Comparison of ENCODE assay signal across 8 mouse cellular contexts in genomic region chr14:118551061-118551724, GRCm38 (mm10).
DNase-seq lines count a peak whose midpoint lies in the region; ATAC-seq and TF ChIP-seq lines count a peak whose summit lies in the region.

No protein-coding gene starts in this region.

- peak overlapping the region; percentile 89 for H3K4me3 ChIP-seq in megakaryocyte, embryonic 14.5 days (replicated peaks)
- H3K4me3 ChIP-seq in forebrain, postnatal 0 days (ENCODE audit: low read depth, low read length) = peak overlapping the region; percentile 30
- H3K4me3 ChIP-seq in liver, embryonic 14.5 days (ENCODE audit: insufficient read depth in 1 of 2, low read depth in 2 of 2, low read length in 2 of 2) = peak overlapping the region; percentile 42 to 46
- peak overlapping the region; percentile 24 for H3K4me3 ChIP-seq in stomach, embryonic 14.5 days (ENCODE audit: low read depth, low read length)

- no peak for ATAC-seq in megakaryocyte, adult 5-6 weeks (ENCODE audit: poor library complexity, severe bottlenecking)
- ATAC-seq in forebrain, postnatal 0 days = no peak
- peak; percentile 48; the same call in 1 of the 2 replicates for ATAC-seq in liver, embryonic 14.5 days (ENCODE audit: insufficient read depth)
- ATAC-seq in stomach, embryonic 14.5 days (ENCODE audit: insufficient number of reproducible peaks, insufficient read depth, low FRiP score, low read depth) = no peak; the same call in 1 of the 2 replicates

- TF ChIP-seq EP300 in liver, embryonic 14.5 days (IDR thresholded peaks at IDR 0.05; ENCODE audit: low read depth) = no peak

- H3K27me3 ChIP-seq in megakaryocyte, embryonic 14.5 days (replicated peaks) = no peaks in the 10 kb centered on the region
- 0 out of 2 replicates have a peak, but pooled peaks cover 4% of the 10 kb centered on the region for H3K27me3 ChIP-seq in forebrain, postnatal 0 days (ENCODE audit: insufficient read depth, low read length)
- no peaks in the 10 kb centered on the region for H3K27me3 ChIP-seq in liver, embryonic 14.5 days (ENCODE audit: control insufficient read depth, insufficient read depth, low read length)
- H3K27me3 ChIP-seq in stomach, embryonic 14.5 days (ENCODE audit: control insufficient read depth, insufficient read depth, low read length) = 0 out of 2 replicates have a peak, but pooled peaks cover 2% of the 10 kb centered on the region

- WGBS in forebrain, postnatal 0 days = 9% methylated on average over 18 of the region's 18 CpGs
- 26% methylated on average over 18 of the region's 18 CpGs for WGBS in liver, embryonic 14.5 days (ENCODE audit: insufficient replicate concordance)
- WGBS in stomach, embryonic 14.5 days = 14% methylated on average over 18 of the region's 18 CpGs

- H3K9me3 ChIP-seq in megakaryocyte, embryonic 14.5 days = peaks cover 9% of the 10 kb centered on the region
- H3K9me3 ChIP-seq in forebrain, postnatal 0 days (ENCODE audit: low read length) = no peaks in the 10 kb centered on the region
- no peaks in the 10 kb centered on the region for H3K9me3 ChIP-seq in liver, embryonic 14.5 days (ENCODE audit: control insufficient read depth, low read length)
- H3K9me3 ChIP-seq in stomach, embryonic 14.5 days (ENCODE audit: control insufficient read depth, low read depth, low read length) = no peaks in the 10 kb centered on the region

- peaks cover 49% of the 10 kb centered on the region for H3K4me1 ChIP-seq in megakaryocyte, embryonic 14.5 days
- peaks cover 7% of the 10 kb centered on the region; the same call in 1 of the 2 replicates for H3K4me1 ChIP-seq in forebrain, postnatal 0 days (ENCODE audit: insufficient read depth)
- peaks cover 4 to 15% of the 10 kb centered on the region in 2 experiments; a peak in 2 of 4 replicates for H3K4me1 ChIP-seq in liver, embryonic 14.5 days (replicated peaks; ENCODE audit: control insufficient read depth in 2 of 2, insufficient read depth in 2 of 2, low read length in 1 of 2)
- peaks cover 12% of the 10 kb centered on the region; the same call in 1 of the 2 replicates for H3K4me1 ChIP-seq in stomach, embryonic 14.5 days (ENCODE audit: control insufficient read depth, insufficient read depth, low read length)

- DNase-seq in forebrain, postnatal 0 days = peak; percentile 41
- DNase-seq in liver, embryonic 14.5 days (ENCODE audit: low read depth in 3 of 3, low spot score in 3 of 3) = no peak
- no peak for DNase-seq in thymus, postnatal 36 days
- no peak for DNase-seq in urinary bladder, adult 2 months (ENCODE audit: low spot score)
- no peak for DNase-seq in frontal cortex, postnatal 36 days (ENCODE audit: low spot score in 2 of 2)

- peak overlapping the region; percentile 54 for H3K4me2 ChIP-seq in forebrain, postnatal 0 days (ENCODE audit: low read depth)
- H3K4me2 ChIP-seq in liver, embryonic 14.5 days (ENCODE audit: low read depth) = peak overlapping the region; percentile 74
- peak overlapping the region; percentile 57 for H3K4me2 ChIP-seq in stomach, embryonic 14.5 days (replicated peaks; ENCODE audit: low read depth, low read length)

- 0 out of 2 replicates have a peak overlapping the region, but pooled peaks have one; percentile 19 for H3K9ac ChIP-seq in forebrain, postnatal 0 days
- H3K9ac ChIP-seq in liver, embryonic 14.5 days (replicated peaks) = peak overlapping the region; percentile 51
- H3K9ac ChIP-seq in stomach, embryonic 14.5 days (replicated peaks; ENCODE audit: low read depth, low read length) = no peak overlapping the region; the same call in 1 of the 2 replicates

- peaks cover 7% of the 10 kb centered on the region for H3K36me3 ChIP-seq in megakaryocyte, embryonic 14.5 days (replicated peaks; ENCODE audit: low read length)
- no peaks in the 10 kb centered on the region for H3K36me3 ChIP-seq in forebrain, postnatal 0 days (ENCODE audit: insufficient read depth)
- H3K36me3 ChIP-seq in liver, embryonic 14.5 days (replicated peaks; ENCODE audit: control insufficient read depth, insufficient read depth, low read depth) = no peaks in the 10 kb centered on the region
- H3K36me3 ChIP-seq in stomach, embryonic 14.5 days (ENCODE audit: control insufficient read depth, insufficient read depth, low read length) = no peaks in the 10 kb centered on the region

- TF ChIP-seq CTCF in forebrain, postnatal 0 days (IDR thresholded peaks at IDR 0.05; ENCODE audit: low read depth) = no peak
- no peak for TF ChIP-seq CTCF in liver, embryonic 14.5 days (IDR thresholded peaks at IDR 0.05; ENCODE audit: low read depth)

- no peak overlapping the region for H3K27ac ChIP-seq in forebrain, postnatal 0 days (ENCODE audit: low read depth, low read length)
- peak overlapping the region; percentile 43 for H3K27ac ChIP-seq in liver, embryonic 14.5 days
- H3K27ac ChIP-seq in stomach, embryonic 14.5 days (ENCODE audit: low read length) = no peak overlapping the region

Comparison
In these comparisons a context has a peak if more than half of its experiments do, and no peak if none do; other contexts are left out.
1. H3K4me3 ChIP-seq: peak in every context shown above with its lines; median percentile 89 in megakaryocyte, embryonic 14.5 days; 44 in liver, embryonic 14.5 days; 30 in forebrain, postnatal 0 days; 24 in stomach, embryonic 14.5 days.